Mouse (Mus musculus) layer of hippocampus, postnatal 25 days (tissue): ENCODE measurements around the gene Pde8a. TPM values are rescaled to one million over a fixed set of nuclear protein-coding genes. Genes with fewer than 3 reads are reported as not detected.
A peak's percentile ranks its signal among the peaks of the same experiment; 100 is the strongest.

Source experiments
- DNase-seq, 2 experiments: peaks; one replicate each; pipeline ENCODE4 v3.0.0; 2022; ENCODE audit warnings: mixed read lengths in 2 of 2, low spot score in 1 of 2; ENCODE audit errors: extremely low spot score in 1 of 2
- total RNA-seq, 2 experiments: library from RNA; stranded (reverse); gene quantifications; 2 replicates each; pipeline ENCODE4 v1.2.3; 2021

Pde8a gene
- total RNA-seq, 2 experiments from 2014 or later, result 7.3 to 7.4 TPM

- no peak for DNase-seq
These were observed 3.3 kb upstream of the Pde8a start for GRCm38 (mm10) chr7:81209979-81210685.

GRCm38 (mm10) chr7:81211760-81212159 lies 1.6 kb upstream of the Pde8a start:
- DNase-seq, result no peak

- no peak for DNase-seq
These were observed 1.1 kb upstream of the Pde8a start for GRCm38 (mm10) chr7:81212261-81212681.

GRCm38 (mm10) chr7:81212697-81213346 lies 574 bp upstream of the Pde8a start:
- DNase-seq, result peak; percentile 54 to 70

GRCm38 (mm10) chr7:81214153-81214907 lies 934 bp downstream of the Pde8a start:
- DNase-seq, result no peak

GRCm38 (mm10) chr7:81215950-81216349 lies 2.6 kb downstream of the Pde8a start:
- no peak for DNase-seq

GRCm38 (mm10) chr7:81219321-81219720 lies 5.9 kb downstream of the Pde8a start:
- no peak for DNase-seq

- no peak for DNase-seq
These were observed 7.0 kb downstream of the Pde8a start for GRCm38 (mm10) chr7:81220381-81220780.

GRCm38 (mm10) chr7:81224260-81224659 lies 10.9 kb downstream of the Pde8a start:
- DNase-seq, result no peak

GRCm38 (mm10) chr7:81230091-81230792 lies 16.8 kb downstream of the Pde8a start:
- DNase-seq, result no peak

- DNase-seq, result no peak
These were observed 19.3 kb downstream of the Pde8a start for GRCm38 (mm10) chr7:81232674-81233073.

GRCm38 (mm10) chr7:81235117-81235516 lies 21.7 kb downstream of the Pde8a start:
- no peak for DNase-seq

GRCm38 (mm10) chr7:81235600-81236223 lies 22.3 kb downstream of the Pde8a start:
- DNase-seq, result no peak

- DNase-seq, result no peak
These were observed 30.0 kb downstream of the Pde8a start for GRCm38 (mm10) chr7:81243361-81243760.

- DNase-seq, result no peak
These were observed 36.5 kb downstream of the Pde8a start for GRCm38 (mm10) chr7:81249854-81250279.

- no peak for DNase-seq
These were observed 37.2 kb downstream of the Pde8a start for GRCm38 (mm10) chr7:81250601-81251000.

- DNase-seq, result no peak
These were observed 38.1 kb downstream of the Pde8a start for GRCm38 (mm10) chr7:81251521-81251920.

- no peak for DNase-seq
These were observed 39.9 kb downstream of the Pde8a start for GRCm38 (mm10) chr7:81253317-81253716.

- no peak for DNase-seq
These were observed 41.2 kb downstream of the Pde8a start for GRCm38 (mm10) chr7:81254579-81254978.

- DNase-seq, result no peak
These were observed 42.1 kb downstream of the Pde8a start for GRCm38 (mm10) chr7:81255456-81255855.
